Mouse (Mus musculus): ENCODE data around the gene Slc35f3.

GRCm38 (mm10) chr8:126424163-126424562, 125.8 kb downstream of the Slc35f3 start:
- no peak for TF ChIP-seq GATA1 (IDR thresholded peaks at IDR 0.05; ENCODE audit: borderline replicate concordance, low read length)
- no peak for TF ChIP-seq FLI1 (IDR thresholded peaks at IDR 0.05; ENCODE audit: low read length)

Data from megakaryocyte, embryonic 14.5 days (primary cell).